Mouse (Mus musculus) CD4-positive, CD25-positive, alpha-beta regulatory T cell (primary cell): Measurements from ENCODE around the gene Ccdc175. TPM values are rescaled to one million over a fixed set of nuclear protein-coding genes. Genes with fewer than 3 reads are reported as not detected.

Source experiments
- polyA plus RNA-seq: library from polyadenylated mRNA; unstranded; fragments of 100-300 nt; shearing (Covaris generic); gene quantifications from one replicate; pipeline ENCODE4 v1.2.1, GENCODE M21; 2017

Gene Ccdc175
- 0.07 TPM for polyA plus RNA-seq

DNA sequence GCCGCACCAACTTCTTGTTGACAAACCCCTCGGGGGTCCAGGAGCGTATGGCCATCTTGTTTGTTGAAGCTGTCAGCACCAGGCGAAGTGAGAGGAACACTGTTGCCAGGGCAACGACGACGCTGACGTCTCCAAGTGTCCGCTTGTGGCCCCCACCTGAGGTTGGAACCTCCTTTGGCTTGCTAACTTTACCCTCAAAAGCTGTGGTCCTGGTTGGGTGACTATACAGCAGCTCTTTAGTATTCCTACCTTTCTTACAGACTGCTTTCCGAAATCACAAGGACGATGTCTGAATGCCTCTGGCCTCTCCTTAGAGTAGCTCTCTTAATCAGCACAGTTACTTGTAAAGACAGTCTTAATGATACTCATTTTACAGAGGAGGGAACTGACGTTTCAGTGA is at the start of gene Ccdc175:
Gene Ccdc175, minus strand, starts transcription at position 101 of the 400 bp plus-strand sequence.

DNA sequence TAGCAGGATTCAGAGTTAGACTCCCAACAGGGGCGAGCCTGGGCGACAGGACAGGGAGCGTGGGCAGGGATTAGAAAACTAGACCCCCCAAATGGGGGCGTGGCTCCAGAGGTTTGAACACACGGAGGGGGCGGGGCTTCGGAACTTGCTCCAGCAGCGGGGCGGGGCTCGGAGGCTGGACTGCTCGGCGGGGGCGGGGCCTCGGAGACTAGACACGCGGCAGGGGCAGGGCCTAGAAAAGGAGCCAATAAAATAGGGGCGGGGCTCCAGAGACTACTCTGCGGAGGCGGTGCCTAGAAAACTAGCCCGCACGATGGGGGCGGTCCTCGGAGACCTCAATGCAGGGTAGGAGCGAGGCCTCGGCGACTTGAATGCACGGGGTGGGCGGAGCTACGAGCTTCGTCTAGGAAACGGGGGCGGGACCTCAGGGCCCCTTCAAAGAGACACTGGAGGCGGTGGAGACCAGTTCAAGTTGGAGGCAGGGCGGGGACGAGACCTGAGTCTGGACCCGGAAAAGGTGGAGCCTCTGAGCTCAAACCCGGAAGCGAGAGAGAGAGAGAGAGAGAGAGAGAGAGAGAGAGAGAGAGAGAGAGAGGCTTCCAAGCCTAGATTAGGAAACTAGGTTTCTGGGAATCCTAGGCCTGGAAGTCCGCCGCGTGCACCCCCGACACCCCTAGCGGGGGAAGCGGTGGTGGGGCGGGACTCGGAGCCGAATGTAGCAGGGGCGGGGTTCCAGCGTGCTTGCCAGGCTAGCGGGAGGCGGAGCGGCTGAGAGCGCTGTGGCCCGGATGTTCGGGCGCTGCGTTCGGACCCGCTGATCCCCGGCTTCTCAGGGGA is 99.3 kb downstream of the Ccdc175 start, which contains the start of the genes L3hypdh and Jkamp:
Gene L3hypdh, minus strand, starts transcription at position 111 of the 837 bp plus-strand sequence.
Gene Jkamp, plus strand, starts transcription at position 261 of the 837 bp plus-strand sequence.

DNA sequence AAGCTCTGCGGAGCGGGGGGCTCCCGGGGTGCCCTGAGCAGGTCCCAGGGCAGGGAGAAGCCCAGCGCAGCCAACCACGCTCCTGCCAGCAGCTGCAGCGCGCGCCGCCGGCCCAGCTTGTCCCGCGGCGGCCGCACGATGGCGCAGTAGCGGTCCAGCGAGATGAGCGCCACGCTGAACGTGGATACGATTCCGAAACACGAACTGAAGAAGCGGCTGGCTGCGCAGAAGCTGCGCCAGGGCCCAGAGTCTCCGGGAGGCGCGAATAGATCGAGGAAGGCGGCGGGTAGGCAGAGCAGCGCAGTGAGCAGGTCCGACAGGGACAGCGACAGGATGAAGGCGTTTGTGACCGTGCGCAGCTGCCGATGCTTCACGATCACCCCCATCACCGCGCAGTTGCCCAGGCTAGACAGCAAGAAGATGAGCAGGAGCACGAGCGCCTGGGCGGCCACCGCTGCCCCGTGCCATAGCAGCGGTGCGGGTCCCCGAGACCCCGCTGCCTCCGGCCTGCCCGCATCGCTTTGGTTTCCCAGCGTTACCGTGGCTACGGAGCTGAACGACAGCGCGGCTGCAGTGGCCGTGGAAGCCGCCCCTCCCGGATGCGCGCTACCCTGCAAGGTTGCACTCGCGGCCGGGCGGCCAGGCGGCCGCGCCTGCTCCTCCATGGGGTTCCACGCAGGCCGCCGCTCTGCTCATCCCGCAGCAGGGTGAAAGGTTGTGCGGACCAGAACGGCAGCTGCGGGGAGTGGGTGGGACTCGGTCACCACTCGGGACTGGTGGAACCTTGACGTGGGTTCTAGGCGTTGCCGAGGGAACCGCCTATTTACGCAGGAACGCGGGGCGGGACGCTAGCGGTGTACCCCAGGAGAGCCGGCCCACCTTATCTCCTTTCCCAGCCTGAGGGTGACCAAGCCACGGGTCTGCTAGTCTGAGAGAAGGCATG is 114.2 kb downstream of the Ccdc175 start, which contains the start of gene Gpr135:
Gene Gpr135, minus strand, starts transcription at position 799 of the 943 bp plus-strand sequence.

Other genes starting within 250 kb of the Ccdc175 start
- gene Gpr135, start 113.9 kb downstream of the Ccdc175 start, polyA plus RNA-seq = 0.10 TPM
- 0.18 TPM for gene L3hypdh, start 99.6 kb downstream of the Ccdc175 start, polyA plus RNA-seq
- 39.2 TPM for gene Jkamp, start 99.4 kb downstream of the Ccdc175 start, polyA plus RNA-seq
- gene Rtn1, start 224.0 kb upstream of the Ccdc175 start, polyA plus RNA-seq = 0.55 TPM